Mouse (Mus musculus): ENCODE data around the gene Sufu.

GRCm38 (mm10) chr19:46507806-46508205, 111.1 kb downstream of the Sufu start:
- TF ChIP-seq MYOD1 (IDR thresholded peaks at IDR 0.05; ENCODE audit: control insufficient read depth in 1 of 3, insufficient read length in 2 of 3, low read depth in 2 of 3) (no peak), USF1 (IDR thresholded peaks at IDR 0.05; ENCODE audit: low read depth) (no peak), MYOG (IDR thresholded peaks at IDR 0.05; ENCODE audit: control insufficient read depth in 1 of 3, insufficient read depth in 1 of 3, insufficient read length in 2 of 3, low read depth in 2 of 3) (no peak), POLR2A (IDR thresholded peaks at IDR 0.05; ENCODE audit: insufficient read length, low read depth) (no peak), POLR2AphosphoS2 (IDR thresholded peaks at IDR 0.05; ENCODE audit: insufficient read length, low read depth) (no peak), MAX (IDR thresholded peaks at IDR 0.05; ENCODE audit: low read depth) (no peak), TCF3 (IDR thresholded peaks at IDR 0.05; ENCODE audit: insufficient read length, low read depth) (no peak), TCF12 (IDR thresholded peaks at IDR 0.05; ENCODE audit: insufficient read depth, poor library complexity, severe bottlenecking) (no peak)
